Mouse (Mus musculus): ENCODE results near the gene Bsnd. TPM values are rescaled to one million over a fixed set of nuclear protein-coding genes. Genes with fewer than 3 reads are reported as not detected.

Gene Bsnd
- polyA plus RNA-seq (2014; fragmentation: Nextera tagmentation; extraction: Ambion mirVana) = not detected in 2 replicates

- no peak within 1 kb of the TSS for H3K9ac ChIP-seq (replicated peaks; ENCODE audit: low read depth, low read length)
- ATAC-seq (ENCODE audit: low read depth) = no peak
- H3K4me2 ChIP-seq (ENCODE audit: low read depth, low read length) = no peak within 1 kb of the TSS
- H3K27ac ChIP-seq (ENCODE audit: low read depth, low read length) = no peak within 1 kb of the TSS
- no peak within 1 kb of the TSS for H3K4me3 ChIP-seq (ENCODE audit: low read depth, low read length)
- H3K27me3 ChIP-seq (ENCODE audit: control insufficient read depth, insufficient read depth, low read length) = no peaks in the 10 kb centered on the region
- H3K9me3 ChIP-seq (ENCODE audit: control insufficient read depth, low read length) = no peaks in the 10 kb centered on the region
- H3K4me1 ChIP-seq (ENCODE audit: control insufficient read depth, insufficient read depth, low read length) = no peaks in the 10 kb centered on the region
- 61% methylated on average over 3 of the region's 3 CpGs for WGBS
- no peaks in the 10 kb centered on the region for H3K36me3 ChIP-seq (ENCODE audit: control insufficient read depth, insufficient read depth, low read length)
Measured at GRCm38 (mm10) chr4:106492116-106492515, at the start of gene Bsnd. Gene Bsnd, minus strand, starts transcription at chr4:106492283.

GRCm38 (mm10) chr4:106541491-106541890, 49.4 kb upstream of the Bsnd start:
- Histone ChIP-seq H3K27me3 (ENCODE audit: control insufficient read depth, insufficient read depth, low read length) (no peaks in the 10 kb centered on the region), H3K27ac (ENCODE audit: low read depth, low read length) (no peak overlapping the region), H3K4me2 (ENCODE audit: low read depth, low read length) (no peak overlapping the region), H3K36me3 (ENCODE audit: control insufficient read depth, insufficient read depth, low read length) (no peaks in the 10 kb centered on the region), H3K9me3 (ENCODE audit: control insufficient read depth, low read length) (no peaks in the 10 kb centered on the region), H3K9ac (replicated peaks; ENCODE audit: low read depth, low read length) (no peak overlapping the region), H3K4me1 (ENCODE audit: control insufficient read depth, insufficient read depth, low read length) (no peaks in the 10 kb centered on the region), H3K4me3 (ENCODE audit: low read depth, low read length) (no peak overlapping the region)
- 44% methylated on average over 3 of the region's 3 CpGs for WGBS
- ATAC-seq (ENCODE audit: low read depth) = no peak

- no peak overlapping the region for H3K4me3 ChIP-seq (ENCODE audit: low read depth, low read length)
- no peak for ATAC-seq (ENCODE audit: low read depth)
- no peak overlapping the region for H3K27ac ChIP-seq (ENCODE audit: low read depth, low read length)
- H3K36me3 ChIP-seq (ENCODE audit: control insufficient read depth, insufficient read depth, low read length) = no peaks in the 10 kb centered on the region
- H3K9ac ChIP-seq (replicated peaks; ENCODE audit: low read depth, low read length) = no peak overlapping the region
- no peaks in the 10 kb centered on the region for H3K9me3 ChIP-seq (ENCODE audit: control insufficient read depth, low read length)
- no peaks in the 10 kb centered on the region for H3K4me1 ChIP-seq (ENCODE audit: control insufficient read depth, insufficient read depth, low read length)
- no peaks in the 10 kb centered on the region for H3K27me3 ChIP-seq (ENCODE audit: control insufficient read depth, insufficient read depth, low read length)
- WGBS = 86% methylated on average over 5 of the region's 5 CpGs
- no peak overlapping the region for H3K4me2 ChIP-seq (ENCODE audit: low read depth, low read length)
Measured at GRCm38 (mm10) chr4:106539756-106540155, 47.7 kb upstream of the Bsnd start.

GRCm38 (mm10) chr4:106534256-106534655, 42.2 kb upstream of the Bsnd start:
- 79% methylated on average over 7 of the region's 7 CpGs for WGBS
- H3K4me1 ChIP-seq (ENCODE audit: control insufficient read depth, insufficient read depth, low read length) = no peaks in the 10 kb centered on the region
- H3K9ac ChIP-seq (replicated peaks; ENCODE audit: low read depth, low read length) = no peak overlapping the region

GRCm38 (mm10) chr4:106533421-106534080, 41.5 kb upstream of the Bsnd start:
- Histone ChIP-seq H3K4me1 (ENCODE audit: control insufficient read depth, insufficient read depth, low read length) (no peaks in the 10 kb centered on the region), H3K4me2 (ENCODE audit: low read depth, low read length) (no peak overlapping the region), H3K36me3 (ENCODE audit: control insufficient read depth, insufficient read depth, low read length) (no peaks in the 10 kb centered on the region), H3K9me3 (ENCODE audit: control insufficient read depth, low read length) (no peaks in the 10 kb centered on the region), H3K4me3 (ENCODE audit: low read depth, low read length) (no peak overlapping the region), H3K27me3 (ENCODE audit: control insufficient read depth, insufficient read depth, low read length) (no peaks in the 10 kb centered on the region), H3K9ac (replicated peaks; ENCODE audit: low read depth, low read length) (no peak overlapping the region), H3K27ac (ENCODE audit: low read depth, low read length) (no peak overlapping the region)
- ATAC-seq (ENCODE audit: low read depth) = no peak
- 67% methylated on average over 7 of the region's 7 CpGs for WGBS

More at GRCm38 (mm10) chr4:106534256-106534655, 42.2 kb upstream of the Bsnd start:
- no peak for ATAC-seq (ENCODE audit: low read depth)
- Histone ChIP-seq H3K36me3 (ENCODE audit: control insufficient read depth, insufficient read depth, low read length) (no peaks in the 10 kb centered on the region), H3K27me3 (ENCODE audit: control insufficient read depth, insufficient read depth, low read length) (no peaks in the 10 kb centered on the region), H3K27ac (ENCODE audit: low read depth, low read length) (no peak overlapping the region), H3K9me3 (ENCODE audit: control insufficient read depth, low read length) (no peaks in the 10 kb centered on the region), H3K4me3 (ENCODE audit: low read depth, low read length) (no peak overlapping the region), H3K4me2 (ENCODE audit: low read depth, low read length) (no peak overlapping the region)

GRCm38 (mm10) chr4:106530113-106530482, 38.0 kb upstream of the Bsnd start:
- Histone ChIP-seq H3K27ac (ENCODE audit: low read depth, low read length) (no peak overlapping the region), H3K4me1 (ENCODE audit: control insufficient read depth, insufficient read depth, low read length) (no peaks in the 10 kb centered on the region), H3K9me3 (ENCODE audit: control insufficient read depth, low read length) (no peaks in the 10 kb centered on the region), H3K9ac (replicated peaks; ENCODE audit: low read depth, low read length) (no peak overlapping the region), H3K4me3 (ENCODE audit: low read depth, low read length) (no peak overlapping the region), H3K27me3 (ENCODE audit: control insufficient read depth, insufficient read depth, low read length) (no peaks in the 10 kb centered on the region), H3K4me2 (ENCODE audit: low read depth, low read length) (no peak overlapping the region), H3K36me3 (ENCODE audit: control insufficient read depth, insufficient read depth, low read length) (no peaks in the 10 kb centered on the region)
- peak; percentile 33; the same call in 1 of the 2 replicates for ATAC-seq (ENCODE audit: low read depth)
- WGBS = 71% methylated on average over 9 of the region's 9 CpGs

GRCm38 (mm10) chr4:106529375-106530112, 37.5 kb upstream of the Bsnd start:
- Histone ChIP-seq H3K4me2 (ENCODE audit: low read depth, low read length) (peak overlapping the region; percentile 40), H3K27ac (ENCODE audit: low read depth, low read length) (no peak overlapping the region), H3K4me3 (ENCODE audit: low read depth, low read length) (no peak overlapping the region), H3K9ac (replicated peaks; ENCODE audit: low read depth, low read length) (0 out of 2 replicates have a peak overlapping the region, but pooled peaks have one; percentile 16), H3K4me1 (ENCODE audit: control insufficient read depth, insufficient read depth, low read length) (no peaks in the 10 kb centered on the region), H3K27me3 (ENCODE audit: control insufficient read depth, insufficient read depth, low read length) (no peaks in the 10 kb centered on the region), H3K9me3 (ENCODE audit: control insufficient read depth, low read length) (no peaks in the 10 kb centered on the region), H3K36me3 (ENCODE audit: control insufficient read depth, insufficient read depth, low read length) (no peaks in the 10 kb centered on the region)
- 17% methylated on average over 17 of the region's 17 CpGs for WGBS
- peak; percentile 94 for ATAC-seq (ENCODE audit: low read depth)

GRCm38 (mm10) chr4:106527856-106528547, 35.9 kb upstream of the Bsnd start:
- Histone ChIP-seq H3K9me3 (ENCODE audit: control insufficient read depth, low read length) (no peaks in the 10 kb centered on the region), H3K36me3 (ENCODE audit: control insufficient read depth, insufficient read depth, low read length) (no peaks in the 10 kb centered on the region), H3K4me1 (ENCODE audit: control insufficient read depth, insufficient read depth, low read length) (no peaks in the 10 kb centered on the region), H3K9ac (replicated peaks; ENCODE audit: low read depth, low read length) (no peak overlapping the region), H3K27me3 (ENCODE audit: control insufficient read depth, insufficient read depth, low read length) (no peaks in the 10 kb centered on the region), H3K4me2 (ENCODE audit: low read depth, low read length) (no peak overlapping the region), H3K4me3 (ENCODE audit: low read depth, low read length) (no peak overlapping the region), H3K27ac (ENCODE audit: low read depth, low read length) (no peak overlapping the region)
- no peak for ATAC-seq (ENCODE audit: low read depth)
- WGBS = 77% methylated on average over 7 of the region's 7 CpGs

- H3K4me2 ChIP-seq (ENCODE audit: low read depth, low read length) = no peak overlapping the region
- H3K9ac ChIP-seq (replicated peaks; ENCODE audit: low read depth, low read length) = no peak overlapping the region
- no peak for ATAC-seq (ENCODE audit: low read depth)
- H3K4me1 ChIP-seq (ENCODE audit: control insufficient read depth, insufficient read depth, low read length) = no peaks in the 10 kb centered on the region
- WGBS = 93% methylated on average over 2 of the region's 2 CpGs
- no peaks in the 10 kb centered on the region for H3K27me3 ChIP-seq (ENCODE audit: control insufficient read depth, insufficient read depth, low read length)
- H3K36me3 ChIP-seq (ENCODE audit: control insufficient read depth, insufficient read depth, low read length) = no peaks in the 10 kb centered on the region
- H3K4me3 ChIP-seq (ENCODE audit: low read depth, low read length) = no peak overlapping the region
- H3K27ac ChIP-seq (ENCODE audit: low read depth, low read length) = no peak overlapping the region
- no peaks in the 10 kb centered on the region for H3K9me3 ChIP-seq (ENCODE audit: control insufficient read depth, low read length)
Measured at GRCm38 (mm10) chr4:106525001-106525400, 32.9 kb upstream of the Bsnd start.
